Mouse (Mus musculus): Measurements from ENCODE around the gene Ifna6. TPM values are rescaled to one million over a fixed set of nuclear protein-coding genes. Genes with fewer than 3 reads are reported as not detected.
"Not testable (repeated sequence)": the region's sequence is repeated elsewhere in the genome, so short reads cannot be mapped to it uniquely, and the experiment has no call there.

Gene Ifna6
- polyA plus RNA-seq (2015; fragmentation: Nextera tagmentation; extraction: Ambion mirVana) = not detected in 2 replicates

- H3K9me3 ChIP-seq (ENCODE audit: low read length); H3K4me3 ChIP-seq (ENCODE audit: low read depth, low read length); H3K27me3 ChIP-seq (replicated peaks; ENCODE audit: insufficient read depth, low read length): not testable (repeated sequence)
These were observed at the start of gene Ifna6 for GRCm38 (mm10) chr4:88827116-88827515. Ifna6 (plus strand) TSS chr4:88827416.

GRCm38 (mm10) chr4:88779550-88779949 is 47.7 kb upstream of the Ifna6 start, which contains the start of gene Gm13272:
Gm13272 (plus strand) TSS chr4:88779850.
- no CpG with 5 or more reads among the region's 29 CpGs for WGBS
- ATAC-seq; H3K36me3 ChIP-seq (ENCODE audit: insufficient read depth, low read length); H3K27ac ChIP-seq (ENCODE audit: low read length); H3K4me1 ChIP-seq (ENCODE audit: insufficient read depth, low read depth, low read length); H3K9ac ChIP-seq (replicated peaks; ENCODE audit: low read depth); H3K27me3 ChIP-seq (replicated peaks; ENCODE audit: insufficient read depth, low read length); H3K9me3 ChIP-seq (ENCODE audit: low read length); DNase-seq (ENCODE audit: low spot score); H3K4me3 ChIP-seq (ENCODE audit: low read depth, low read length); H3K4me2 ChIP-seq (replicated peaks; ENCODE audit: low read depth, low read length): not testable (repeated sequence)

More at GRCm38 (mm10) chr4:88827116-88827515, at the start of gene Ifna6:
- ATAC-seq; H3K9ac ChIP-seq (replicated peaks; ENCODE audit: low read depth); DNase-seq (ENCODE audit: low spot score); H3K36me3 ChIP-seq (ENCODE audit: insufficient read depth, low read length); H3K27ac ChIP-seq (ENCODE audit: low read length); H3K4me2 ChIP-seq (replicated peaks; ENCODE audit: low read depth, low read length); H3K4me1 ChIP-seq (ENCODE audit: insufficient read depth, low read depth, low read length): not testable (repeated sequence)

GRCm38 (mm10) chr4:88780320-88780719 is 46.9 kb upstream of the Ifna6 start:
- H3K9ac ChIP-seq (replicated peaks; ENCODE audit: low read depth); H3K4me3 ChIP-seq (ENCODE audit: low read depth, low read length); H3K27ac ChIP-seq (ENCODE audit: low read length); H3K9me3 ChIP-seq (ENCODE audit: low read length); DNase-seq (ENCODE audit: low spot score); ATAC-seq; H3K36me3 ChIP-seq (ENCODE audit: insufficient read depth, low read length); H3K27me3 ChIP-seq (replicated peaks; ENCODE audit: insufficient read depth, low read length); H3K4me1 ChIP-seq (ENCODE audit: insufficient read depth, low read depth, low read length); H3K4me2 ChIP-seq (replicated peaks; ENCODE audit: low read depth, low read length): not testable (repeated sequence)
- WGBS = 50% methylated on average over 15 of the region's 18 CpGs

DNA sequence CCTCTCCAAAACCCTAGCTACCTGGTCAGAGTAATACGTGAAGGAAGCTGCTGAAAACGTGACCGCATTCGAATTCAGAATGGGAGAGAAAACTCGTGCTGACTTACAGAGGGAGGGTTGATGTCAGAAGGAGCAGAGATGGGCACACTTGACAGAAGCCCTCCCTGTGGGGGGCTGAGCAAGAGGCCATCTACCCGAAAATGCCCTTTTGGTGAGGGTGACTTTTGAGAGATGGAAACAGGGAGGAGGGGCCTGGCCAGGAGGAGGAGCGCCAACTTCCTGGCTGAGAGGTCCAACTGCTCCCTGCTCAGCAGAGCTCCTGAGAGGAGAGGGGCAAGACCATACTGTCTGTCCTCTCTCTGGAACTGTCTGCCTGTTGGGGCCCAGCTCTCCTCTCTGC is 45.4 kb upstream of the Ifna6 start, which contains the start of gene Ifnz:
Gene Ifnz, plus strand, starts transcription at position 301 of the 400 bp plus-strand sequence.
- H3K27ac ChIP-seq (ENCODE audit: low read length); ATAC-seq; H3K36me3 ChIP-seq (ENCODE audit: insufficient read depth, low read length); H3K9ac ChIP-seq (replicated peaks; ENCODE audit: low read depth); DNase-seq (ENCODE audit: low spot score); H3K9me3 ChIP-seq (ENCODE audit: low read length); H3K4me3 ChIP-seq (ENCODE audit: low read depth, low read length); H3K27me3 ChIP-seq (replicated peaks; ENCODE audit: insufficient read depth, low read length); H3K4me1 ChIP-seq (ENCODE audit: insufficient read depth, low read depth, low read length): not testable (repeated sequence)
- H3K4me2 ChIP-seq (replicated peaks; ENCODE audit: low read depth, low read length) = 0 out of 2 replicates have a peak within 1 kb of the TSS, but pooled peaks have one; percentile 28
- WGBS = 14% methylated on average over 3 of the region's 7 CpGs

GRCm38 (mm10) chr4:88782335-88782734 is 44.9 kb upstream of the Ifna6 start:
- not testable (repeated sequence) for H3K9me3 ChIP-seq (ENCODE audit: low read length); H3K27ac ChIP-seq (ENCODE audit: low read length); ATAC-seq; H3K36me3 ChIP-seq (ENCODE audit: insufficient read depth, low read length); H3K9ac ChIP-seq (replicated peaks; ENCODE audit: low read depth); DNase-seq (ENCODE audit: low spot score); H3K27me3 ChIP-seq (replicated peaks; ENCODE audit: insufficient read depth, low read length); H3K4me3 ChIP-seq (ENCODE audit: low read depth, low read length); H3K4me1 ChIP-seq (ENCODE audit: insufficient read depth, low read depth, low read length)
- 0 out of 2 replicates have a peak overlapping the region, but pooled peaks have one; percentile 28 for H3K4me2 ChIP-seq (replicated peaks; ENCODE audit: low read depth, low read length)
- TF ChIP-seq CTCF (IDR thresholded peaks at IDR 0.05) = peak; percentile 26; the same call in 1 of the 2 replicates
- WGBS = 2% methylated on average over 10 of the region's 31 CpGs

DNA sequence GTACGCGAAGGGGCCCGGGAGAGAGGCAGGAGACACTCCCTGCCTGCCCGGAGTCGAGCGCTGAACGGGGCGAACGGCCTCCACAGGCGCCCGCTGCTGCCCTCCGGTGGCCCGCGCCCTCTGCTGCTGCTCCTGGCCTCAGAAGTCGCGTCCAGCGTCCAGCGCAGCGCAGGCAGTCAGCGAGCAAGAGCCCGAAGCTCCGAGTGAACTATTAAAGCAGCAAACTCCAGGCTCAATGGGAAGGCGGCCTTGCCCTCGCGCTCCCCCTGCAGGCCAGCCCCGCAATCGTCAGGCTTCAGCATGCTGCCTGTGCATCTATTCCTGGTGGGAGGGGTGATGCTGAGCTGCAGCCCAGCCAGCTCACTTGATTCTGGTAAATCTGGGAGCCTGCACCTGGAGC is 41.8 kb upstream of the Ifna6 start, which contains the start of gene Gm13276:
Gene Gm13276, plus strand, starts transcription at position 301 of the 400 bp plus-strand sequence.
- not testable (repeated sequence) for H3K4me1 ChIP-seq (ENCODE audit: insufficient read depth, low read depth, low read length); H3K4me3 ChIP-seq (ENCODE audit: low read depth, low read length); H3K36me3 ChIP-seq (ENCODE audit: insufficient read depth, low read length); H3K4me2 ChIP-seq (replicated peaks; ENCODE audit: low read depth, low read length); H3K27ac ChIP-seq (ENCODE audit: low read length); H3K27me3 ChIP-seq (replicated peaks; ENCODE audit: insufficient read depth, low read length); H3K9me3 ChIP-seq (ENCODE audit: low read length); DNase-seq (ENCODE audit: low spot score); H3K9ac ChIP-seq (replicated peaks; ENCODE audit: low read depth); ATAC-seq
- WGBS = no CpG with 5 or more reads among the region's 27 CpGs

- H3K36me3 ChIP-seq (ENCODE audit: insufficient read depth, low read length); DNase-seq (ENCODE audit: low spot score); H3K27ac ChIP-seq (ENCODE audit: low read length); ATAC-seq; H3K4me3 ChIP-seq (ENCODE audit: low read depth, low read length); H3K27me3 ChIP-seq (replicated peaks; ENCODE audit: insufficient read depth, low read length); H3K4me1 ChIP-seq (ENCODE audit: insufficient read depth, low read depth, low read length); H3K9me3 ChIP-seq (ENCODE audit: low read length); H3K9ac ChIP-seq (replicated peaks; ENCODE audit: low read depth); H3K4me2 ChIP-seq (replicated peaks; ENCODE audit: low read depth, low read length): not testable (repeated sequence)
- TF ChIP-seq CTCF (IDR thresholded peaks at IDR 0.05) = peak; percentile 60
- WGBS = no CpG with 5 or more reads among the region's 28 CpGs
These were observed 38.8 kb upstream of the Ifna6 start, which contains the start of gene Gm13277 for GRCm38 (mm10) chr4:88788402-88788801. Gm13277 (plus strand) TSS chr4:88788632.

- not testable (repeated sequence) for H3K4me2 ChIP-seq (replicated peaks; ENCODE audit: low read depth, low read length); H3K4me1 ChIP-seq (ENCODE audit: insufficient read depth, low read depth, low read length); H3K27me3 ChIP-seq (replicated peaks; ENCODE audit: insufficient read depth, low read length); ATAC-seq; H3K9ac ChIP-seq (replicated peaks; ENCODE audit: low read depth); H3K27ac ChIP-seq (ENCODE audit: low read length); H3K36me3 ChIP-seq (ENCODE audit: insufficient read depth, low read length); DNase-seq (ENCODE audit: low spot score); H3K9me3 ChIP-seq (ENCODE audit: low read length); H3K4me3 ChIP-seq (ENCODE audit: low read depth, low read length)
- WGBS = no CpG with 5 or more reads among the region's 28 CpGs
These were observed 36.0 kb upstream of the Ifna6 start, which contains the start of gene Gm13278 for GRCm38 (mm10) chr4:88791250-88791649. Gm13278 (plus strand) TSS chr4:88791550.
